Mouse (Mus musculus): ENCODE measurements around the gene Nudt14.

GRCm38 (mm10) chr12:112968943-112969342, 27.0 kb upstream of the Nudt14 start:
- TF ChIP-seq POLR2A (IDR thresholded peaks at IDR 0.05; ENCODE audit: control insufficient read depth, extremely low read depth, insufficient read depth, low read length, poor library complexity) (no peak), CTCF (IDR thresholded peaks at IDR 0.05; ENCODE audit: borderline replicate concordance, control insufficient read depth, extremely low read depth, insufficient read depth, low read length, poor library complexity) (no peak)
